Mouse (Mus musculus) forelimb bud, embryonic 11.5 days (tissue): Measurements from ENCODE around the gene Serpinb9d.
"Not testable (repeated sequence)": the region's sequence is repeated elsewhere in the genome, so short reads cannot be mapped to it uniquely, and the experiment has no call there.

Experiments used
- DNase-seq: peaks from one replicate; pipeline ENCODE4 v3.0.0-alpha.2; 2012; ENCODE audit warnings: low read depth, low spot score

The Serpinb9d gene

DNA sequence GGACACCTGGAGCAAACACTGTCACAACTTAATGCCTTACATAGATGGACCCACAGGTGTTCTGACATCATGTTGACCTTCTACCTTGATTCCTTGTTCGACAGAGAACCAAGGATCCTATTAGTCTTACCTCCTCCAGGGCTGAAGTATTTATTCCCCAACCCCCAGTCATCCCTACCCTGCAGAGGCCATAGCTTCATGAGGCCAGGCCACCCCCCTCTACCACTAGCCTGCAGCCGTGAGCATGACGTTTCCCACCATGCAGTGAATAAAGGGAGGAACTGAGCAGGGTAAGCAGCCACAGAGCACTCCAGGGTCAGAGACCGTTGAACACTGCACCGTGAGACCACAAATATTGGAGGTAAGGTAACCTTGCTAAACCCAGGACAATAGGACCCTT lies at the start of gene Serpinb9d:
TSS of gene Serpinb9d (plus strand) at position 301 of the 400 bp plus-strand sequence.
- no peak for DNase-seq

DNA sequence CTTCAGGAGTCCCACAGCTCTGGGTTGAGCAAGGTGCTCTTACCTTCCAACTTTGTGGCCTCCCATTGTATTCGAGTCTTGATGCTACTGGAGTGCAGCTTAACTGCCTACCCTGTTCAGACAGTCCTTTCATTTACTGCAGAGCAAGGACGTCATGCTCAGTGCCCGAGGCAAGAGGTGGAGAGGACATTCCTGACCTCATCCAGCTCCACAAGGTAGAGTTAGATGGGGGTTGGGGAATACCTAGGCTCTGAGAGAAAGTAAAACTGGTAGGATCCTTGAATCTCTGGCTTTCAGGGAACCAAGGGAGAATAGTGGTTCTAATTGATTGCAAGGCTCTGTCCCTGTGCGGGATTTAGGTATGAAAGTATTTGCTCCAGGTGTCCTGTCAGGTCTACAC lies 33.1 kb upstream of the Serpinb9d start, which contains the start of gene Serpinb9c:
TSS of gene Serpinb9c (minus strand) at position 101 of the 400 bp plus-strand sequence.
- no peak for DNase-seq

DNA sequence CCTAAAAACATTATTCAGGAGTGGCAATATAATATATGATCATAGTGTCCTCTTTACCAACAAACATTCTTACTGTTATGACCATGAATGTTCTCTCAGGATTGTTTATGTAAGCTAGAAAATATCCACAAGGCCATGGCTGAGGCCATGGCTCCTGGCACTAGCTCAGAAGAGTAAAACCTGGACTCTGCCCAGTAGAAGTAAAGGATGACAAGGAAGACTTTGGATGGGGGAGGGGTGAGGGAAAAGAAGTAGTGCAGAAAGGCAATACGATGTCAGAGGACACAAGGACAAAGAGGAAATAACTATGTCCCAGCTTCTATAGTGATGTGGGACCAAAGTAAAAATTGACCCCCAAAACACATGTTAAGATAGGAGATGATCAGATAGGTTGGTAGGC lies 2.3 kb upstream of the Serpinb9d start:
- DNase-seq, result not testable (repeated sequence)

DNA sequence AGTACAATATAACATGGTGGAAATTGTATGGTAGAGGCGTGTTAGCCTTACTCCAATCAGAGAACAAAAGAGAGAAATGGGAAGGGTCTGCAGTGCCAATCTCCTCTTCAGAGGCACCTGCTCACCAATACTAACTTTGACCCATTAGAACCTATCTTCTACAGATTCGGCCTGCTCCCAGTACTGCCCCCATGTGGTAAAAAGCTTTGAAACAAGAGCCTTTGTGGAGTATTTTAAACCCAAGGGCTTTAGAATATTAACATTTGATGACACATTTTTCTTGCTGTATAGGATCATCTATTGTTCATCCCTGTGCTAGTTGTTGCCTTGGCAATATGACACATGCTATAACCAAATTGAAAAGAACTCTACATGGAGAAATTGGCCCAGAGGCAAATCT lies 7.0 kb downstream of the Serpinb9d start:
- DNase-seq, result no peak

DNA sequence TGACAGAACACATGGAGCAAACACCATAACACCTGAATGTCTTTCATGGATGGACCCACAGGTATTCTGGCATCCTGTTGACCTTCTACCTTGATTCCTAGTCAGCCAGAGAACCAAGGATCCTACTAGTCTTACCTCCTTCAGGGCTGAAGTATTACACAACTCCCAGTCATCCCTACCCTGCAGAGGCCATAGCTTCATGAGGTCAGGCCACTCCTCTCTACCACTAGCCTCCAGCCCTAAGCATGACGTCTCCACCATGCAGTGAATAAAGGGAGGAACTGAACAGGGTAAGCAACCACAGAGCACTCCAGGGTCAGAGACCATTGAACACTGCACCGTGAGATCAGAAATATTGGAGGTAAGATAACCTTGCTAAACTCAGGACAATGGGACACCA lies 56.6 kb downstream of the Serpinb9d start, which contains the start of gene Serpinb9e:
TSS of gene Serpinb9e (plus strand) at position 301 of the 400 bp plus-strand sequence.
- not testable (repeated sequence) for DNase-seq
